10 mouse cellular contexts compared by ENCODE assay signal in genomic region chr7:25677013-25677412, GRCm38 (mm10). TPM values are rescaled to one million over a fixed set of nuclear protein-coding genes. Genes with fewer than 3 reads are reported as not detected.
DNase-seq lines count a peak whose midpoint lies in the region; ATAC-seq and TF ChIP-seq lines count a peak whose summit lies in the region.
"Had no signal": no experiment of that assay in that cellular context is flagged by ENCODE, and none has a peak within 500 bp of the region (broad histone marks: within the 10 kb centered on the region; RNA-seq: fewer than 3 reads in every experiment).

No protein-coding gene starts in this region.

- no peak for ATAC-seq in forebrain, embryonic 13.5 days
- ATAC-seq in forebrain, embryonic 11.5 days (replicated peaks; ENCODE audit: low FRiP score), result no peak
- no peak for ATAC-seq in lung, postnatal 0 days
- no peak for ATAC-seq in hindbrain, embryonic 15.5 days (ENCODE audit: low FRiP score, low read depth)
- ATAC-seq in neural tube, embryonic 15.5 days (ENCODE audit: low FRiP score), result no peak

- no peak for TF ChIP-seq EP300 in lung, postnatal 0 days (IDR thresholded peaks at IDR 0.05)

- intact Hi-C loops in left cerebral cortex, postnatal 36 days (cut with DNase I), result no loop called here

- H3K27me3 ChIP-seq in forebrain, embryonic 13.5 days, result peaks cover 38% of the 10 kb centered on the region
- H3K27me3 ChIP-seq in forebrain, embryonic 11.5 days (ENCODE audit: control insufficient read depth, insufficient read depth, low read length), result peaks cover 15% of the 10 kb centered on the region
- H3K27me3 ChIP-seq in lung, postnatal 0 days (replicated peaks; ENCODE audit: insufficient read depth, low read length), result peaks cover 4% of the 10 kb centered on the region; the same call in 1 of the 2 replicates
- peaks cover 18% of the 10 kb centered on the region for H3K27me3 ChIP-seq in hindbrain, embryonic 15.5 days
- peaks cover 27% of the 10 kb centered on the region; the same call in 1 of the 2 replicates for H3K27me3 ChIP-seq in neural tube, embryonic 15.5 days (replicated peaks)

- no peak overlapping the region for H3K9ac ChIP-seq in forebrain, embryonic 13.5 days
- H3K9ac ChIP-seq in forebrain, embryonic 11.5 days (ENCODE audit: low read length), result no peak overlapping the region
- H3K9ac ChIP-seq in lung, postnatal 0 days (replicated peaks; ENCODE audit: low read depth), result no peak overlapping the region
- no peak overlapping the region for H3K9ac ChIP-seq in hindbrain, embryonic 15.5 days
- no peak overlapping the region for H3K9ac ChIP-seq in neural tube, embryonic 15.5 days (replicated peaks)
- H3K9ac ChIP-seq: embryonic facial prominence, embryonic 13.5 days; liver, embryonic 13.5 days had no signal

- no peak for DNase-seq in forebrain, embryonic 11.5 days (ENCODE audit: low spot score)
- no peak for DNase-seq in lung, postnatal 0 days (ENCODE audit: low spot score)
- DNase-seq in lung, postnatal 4 days, result no peak
- no peak for DNase-seq in left cerebral cortex, postnatal 36 days (ENCODE audit: low spot score in 2 of 2)
- DNase-seq: liver, embryonic 13.5 days; thymus, postnatal 36 days had no signal

- peaks cover 43% of the 10 kb centered on the region for H3K4me1 ChIP-seq in forebrain, embryonic 13.5 days
- 0 out of 2 replicates have a peak, but pooled peaks cover 2% of the 10 kb centered on the region for H3K4me1 ChIP-seq in forebrain, embryonic 11.5 days (replicated peaks; ENCODE audit: control insufficient read depth, insufficient read depth, low read length)
- H3K4me1 ChIP-seq in lung, postnatal 0 days (ENCODE audit: insufficient read depth, low read depth, low read length), result peaks cover 26% of the 10 kb centered on the region
- H3K4me1 ChIP-seq in hindbrain, embryonic 15.5 days (replicated peaks), result peaks cover 32% of the 10 kb centered on the region
- peaks cover 45% of the 10 kb centered on the region for H3K4me1 ChIP-seq in neural tube, embryonic 15.5 days

- no peaks in the 10 kb centered on the region for H3K9me3 ChIP-seq in forebrain, embryonic 13.5 days (replicated peaks)
- H3K9me3 ChIP-seq in forebrain, embryonic 11.5 days (ENCODE audit: control insufficient read depth, low read length), result no peaks in the 10 kb centered on the region
- no peaks in the 10 kb centered on the region for H3K9me3 ChIP-seq in lung, postnatal 0 days (ENCODE audit: low read length)
- no peaks in the 10 kb centered on the region for H3K9me3 ChIP-seq in hindbrain, embryonic 15.5 days
- H3K9me3 ChIP-seq in neural tube, embryonic 15.5 days (replicated peaks), result no peaks in the 10 kb centered on the region
- H3K9me3 ChIP-seq: embryonic facial prominence, embryonic 13.5 days; liver, embryonic 13.5 days had no signal

- WGBS in forebrain, embryonic 13.5 days, result 87% methylated on average over 7 of the region's 7 CpGs
- 94% methylated on average over 7 of the region's 7 CpGs for WGBS in forebrain, embryonic 11.5 days
- 87% methylated on average over 7 of the region's 7 CpGs for WGBS in lung, postnatal 0 days
- 87% methylated on average over 7 of the region's 7 CpGs for WGBS in hindbrain, embryonic 15.5 days
- WGBS in neural tube, embryonic 15.5 days, result 84% methylated on average over 7 of the region's 7 CpGs

- peak overlapping the region; percentile 89 for H3K27ac ChIP-seq in forebrain, embryonic 13.5 days
- no peak overlapping the region for H3K27ac ChIP-seq in forebrain, embryonic 11.5 days (ENCODE audit: low read depth, low read length)
- peak overlapping the region; percentile 38; the same call in 1 of the 2 replicates for H3K27ac ChIP-seq in lung, postnatal 0 days (ENCODE audit: low read length)
- peak overlapping the region; percentile 61 for H3K27ac ChIP-seq in hindbrain, embryonic 15.5 days (replicated peaks)
- peak overlapping the region; percentile 37; the same call in 1 of the 2 replicates for H3K27ac ChIP-seq in neural tube, embryonic 15.5 days (replicated peaks)
- H3K27ac ChIP-seq: embryonic facial prominence, embryonic 13.5 days; liver, embryonic 13.5 days had no signal

- no peak for TF ChIP-seq CTCF in lung, postnatal 0 days (IDR thresholded peaks at IDR 0.05)

- H3K4me2 ChIP-seq in forebrain, embryonic 13.5 days, result no peak overlapping the region
- no peak overlapping the region for H3K4me2 ChIP-seq in forebrain, embryonic 11.5 days (ENCODE audit: low read depth, low read length, severe bottlenecking)
- H3K4me2 ChIP-seq in lung, postnatal 0 days (replicated peaks; ENCODE audit: low read depth, low read length), result no peak overlapping the region
- no peak overlapping the region for H3K4me2 ChIP-seq in hindbrain, embryonic 15.5 days
- no peak overlapping the region for H3K4me2 ChIP-seq in neural tube, embryonic 15.5 days
- H3K4me2 ChIP-seq: liver, embryonic 13.5 days had no signal

- no peak overlapping the region for H3K4me3 ChIP-seq in forebrain, embryonic 13.5 days
- H3K4me3 ChIP-seq in forebrain, embryonic 11.5 days (ENCODE audit: low read depth, low read length), result no peak overlapping the region
- no peak overlapping the region for H3K4me3 ChIP-seq in lung, postnatal 0 days (ENCODE audit: low read depth, low read length)
- no peak overlapping the region for H3K4me3 ChIP-seq in hindbrain, embryonic 15.5 days
- no peak overlapping the region for H3K4me3 ChIP-seq in neural tube, embryonic 15.5 days (replicated peaks)
- H3K4me3 ChIP-seq: embryonic facial prominence, embryonic 13.5 days; liver, embryonic 13.5 days had no signal

- H3K36me3 ChIP-seq in forebrain, embryonic 13.5 days (ENCODE audit: poor library complexity, severe bottlenecking), result no peaks in the 10 kb centered on the region
- H3K36me3 ChIP-seq in forebrain, embryonic 11.5 days (ENCODE audit: control insufficient read depth, insufficient read depth, low read length), result no peaks in the 10 kb centered on the region
- H3K36me3 ChIP-seq in lung, postnatal 0 days (ENCODE audit: insufficient read depth, low read length), result no peaks in the 10 kb centered on the region
- no peaks in the 10 kb centered on the region; the same call in 1 of the 2 replicates for H3K36me3 ChIP-seq in hindbrain, embryonic 15.5 days
- no peaks in the 10 kb centered on the region for H3K36me3 ChIP-seq in neural tube, embryonic 15.5 days
- H3K36me3 ChIP-seq: embryonic facial prominence, embryonic 13.5 days; liver, embryonic 13.5 days had no signal

RNA-seq across cellular contexts. Expression of gene Tmem91, which starts 2.0 kb away (rescaled TPM):
- 5.2 and 7.5 TPM in 2 replicates for polyA plus RNA-seq in forebrain, embryonic 13.5 days (2015; fragmentation: Nextera tagmentation; extraction: Ambion mirVana)
- polyA plus RNA-seq in forebrain, embryonic 11.5 days (2014; fragmentation: Nextera tagmentation; extraction: Ambion mirVana), result 2.7 and 3.2 TPM in 2 replicates
- polyA plus RNA-seq in lung, postnatal 0 days (2015; fragmentation: Nextera tagmentation; extraction: Ambion mirVana), result 1.2 and 2.0 TPM in 2 replicates
- polyA plus RNA-seq in hindbrain, embryonic 15.5 days (2015; fragmentation: Nextera tagmentation; extraction: Ambion mirVana), result 65.6 and 72.7 TPM in 2 replicates
- polyA plus RNA-seq in neural tube, embryonic 15.5 days (2015; fragmentation: Nextera tagmentation; extraction: Ambion mirVana), result 73.9 and 97.4 TPM in 2 replicates
- 10 to 100 TPM; 25.4 to 31.4 TPM for total RNA-seq in left cerebral cortex, postnatal 36 days (2021)

RNA-seq across cellular contexts. Expression of gene B9d2, which starts 3.6 kb away (rescaled TPM):
- polyA plus RNA-seq in forebrain, embryonic 13.5 days (2015; fragmentation: Nextera tagmentation; extraction: Ambion mirVana), result 40.2 and 48.4 TPM in 2 replicates
- 30.4 and 35.1 TPM in 2 replicates for polyA plus RNA-seq in forebrain, embryonic 11.5 days (2014; fragmentation: Nextera tagmentation; extraction: Ambion mirVana)
- polyA plus RNA-seq in lung, postnatal 0 days (2015; fragmentation: Nextera tagmentation; extraction: Ambion mirVana), result 28.6 and 28.8 TPM in 2 replicates
- polyA plus RNA-seq in hindbrain, embryonic 15.5 days (2015; fragmentation: Nextera tagmentation; extraction: Ambion mirVana), result 41.1 and 42.8 TPM in 2 replicates
- polyA plus RNA-seq in neural tube, embryonic 15.5 days (2015; fragmentation: Nextera tagmentation; extraction: Ambion mirVana), result 42.9 and 46.9 TPM in 2 replicates
- total RNA-seq in left cerebral cortex, postnatal 36 days (2021), result 10 to 100 TPM; 23.7 to 28.9 TPM

RNA-seq across cellular contexts. Expression of gene Tgfb1, which starts 9.8 kb away (rescaled TPM):
- 0.34 and 0.52 TPM in 2 replicates for polyA plus RNA-seq in forebrain, embryonic 13.5 days (2015; fragmentation: Nextera tagmentation; extraction: Ambion mirVana)
- 1.1 and 1.6 TPM in 2 replicates for polyA plus RNA-seq in forebrain, embryonic 11.5 days (2014; fragmentation: Nextera tagmentation; extraction: Ambion mirVana)
- 6.6 and 9.0 TPM in 2 replicates for polyA plus RNA-seq in lung, postnatal 0 days (2015; fragmentation: Nextera tagmentation; extraction: Ambion mirVana)
- 0.84 and 0.87 TPM in 2 replicates for polyA plus RNA-seq in hindbrain, embryonic 15.5 days (2015; fragmentation: Nextera tagmentation; extraction: Ambion mirVana)
- 0.88 and 1.8 TPM in 2 replicates for polyA plus RNA-seq in neural tube, embryonic 15.5 days (2015; fragmentation: Nextera tagmentation; extraction: Ambion mirVana)
- total RNA-seq in left cerebral cortex, postnatal 36 days (2021), result 1 to 10 TPM; 7.9 to 8.8 TPM

RNA-seq across cellular contexts. Expression of gene Exosc5, which starts 18.0 kb away (rescaled TPM):
- polyA plus RNA-seq in forebrain, embryonic 13.5 days (2015; fragmentation: Nextera tagmentation; extraction: Ambion mirVana), result 54.0 and 55.2 TPM in 2 replicates
- polyA plus RNA-seq in forebrain, embryonic 11.5 days (2014; fragmentation: Nextera tagmentation; extraction: Ambion mirVana), result 52.2 and 56.4 TPM in 2 replicates
- polyA plus RNA-seq in lung, postnatal 0 days (2015; fragmentation: Nextera tagmentation; extraction: Ambion mirVana), result 46.7 and 49.7 TPM in 2 replicates
- polyA plus RNA-seq in hindbrain, embryonic 15.5 days (2015; fragmentation: Nextera tagmentation; extraction: Ambion mirVana), result 39.3 and 41.8 TPM in 2 replicates
- polyA plus RNA-seq in neural tube, embryonic 15.5 days (2015; fragmentation: Nextera tagmentation; extraction: Ambion mirVana), result 36.8 and 55.4 TPM in 2 replicates
- total RNA-seq in left cerebral cortex, postnatal 36 days (2021), result 10 to 100 TPM; 24.0 to 26.4 TPM

RNA-seq across cellular contexts. Expression of gene Bckdha, which starts 18.2 kb away (rescaled TPM):
- polyA plus RNA-seq in forebrain, embryonic 13.5 days (2015; fragmentation: Nextera tagmentation; extraction: Ambion mirVana), result 48.1 and 49.0 TPM in 2 replicates
- polyA plus RNA-seq in forebrain, embryonic 11.5 days (2014; fragmentation: Nextera tagmentation; extraction: Ambion mirVana), result 30.5 and 38.0 TPM in 2 replicates
- 61.8 and 71.7 TPM in 2 replicates for polyA plus RNA-seq in lung, postnatal 0 days (2015; fragmentation: Nextera tagmentation; extraction: Ambion mirVana)
- 43.6 and 44.9 TPM in 2 replicates for polyA plus RNA-seq in hindbrain, embryonic 15.5 days (2015; fragmentation: Nextera tagmentation; extraction: Ambion mirVana)
- polyA plus RNA-seq in neural tube, embryonic 15.5 days (2015; fragmentation: Nextera tagmentation; extraction: Ambion mirVana), result 39.6 and 49.5 TPM in 2 replicates
- 10 to 100 TPM; 33.0 to 40.9 TPM for total RNA-seq in left cerebral cortex, postnatal 36 days (2021)
